Mouse (Mus musculus): ENCODE measurements around the gene Mdh1b. TPM values are rescaled to one million over a fixed set of nuclear protein-coding genes. Genes with fewer than 3 reads are reported as not detected.
A peak's percentile ranks its signal among the peaks of the same experiment; 100 is the strongest.

Gene Mdh1b
- 0.20 and 0.42 TPM in 2 replicates for polyA plus RNA-seq (2015; fragmentation: Nextera tagmentation; extraction: Ambion mirVana)

DNA sequence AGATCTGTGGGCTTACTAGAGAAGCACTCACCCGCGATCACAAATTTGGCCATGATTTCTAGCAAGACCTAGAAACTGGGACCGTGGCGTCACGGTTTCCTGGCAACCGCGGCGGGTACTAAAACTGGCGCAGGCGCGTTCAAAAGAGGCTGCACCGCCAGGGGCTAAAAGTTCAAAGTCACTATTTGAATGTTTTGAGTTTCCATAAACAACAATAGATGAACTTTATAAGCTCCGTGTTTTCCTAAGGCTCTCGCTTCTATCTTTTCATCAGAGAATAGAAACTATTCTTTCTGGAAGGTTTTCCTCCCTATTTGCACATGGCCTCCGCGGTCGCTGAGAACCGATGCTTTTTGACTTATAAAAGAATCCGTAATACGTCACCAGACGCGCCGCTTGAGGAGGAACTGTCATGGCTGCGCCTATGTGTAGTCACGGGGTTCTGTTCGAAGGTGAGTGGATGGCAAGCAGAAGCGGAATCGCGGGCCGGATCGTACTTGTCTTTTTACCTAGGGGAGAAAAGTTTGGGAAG, at the start of gene Mdh1b, which contains the start of gene Fastkd2:
Gene Mdh1b (minus strand): TSS at position 79 of the 532 bp plus-strand sequence.
Gene Fastkd2 (plus strand): TSS at position 375 of the 532 bp plus-strand sequence.
- peak; percentile 97 for ATAC-seq (ENCODE audit: low FRiP score)
- WGBS: under 1% methylated on average over 31 of the region's 31 CpGs
- Histone ChIP-seq H3K4me3 (replicated peaks) (peak within 1 kb of the TSS; percentile 72), H3K4me1 (peaks cover 26% of the 10 kb centered on the region), H3K4me2 (peak within 1 kb of the TSS; percentile 68), H3K27ac (replicated peaks) (no peak within 1 kb of the TSS), H3K36me3 (no peaks in the 10 kb centered on the region), H3K9me3 (replicated peaks) (no peaks in the 10 kb centered on the region), H3K27me3 (replicated peaks) (peaks cover 4% of the 10 kb centered on the region; the same call in 1 of the 2 replicates), H3K9ac (replicated peaks) (peak within 1 kb of the TSS; percentile 77)

DNA sequence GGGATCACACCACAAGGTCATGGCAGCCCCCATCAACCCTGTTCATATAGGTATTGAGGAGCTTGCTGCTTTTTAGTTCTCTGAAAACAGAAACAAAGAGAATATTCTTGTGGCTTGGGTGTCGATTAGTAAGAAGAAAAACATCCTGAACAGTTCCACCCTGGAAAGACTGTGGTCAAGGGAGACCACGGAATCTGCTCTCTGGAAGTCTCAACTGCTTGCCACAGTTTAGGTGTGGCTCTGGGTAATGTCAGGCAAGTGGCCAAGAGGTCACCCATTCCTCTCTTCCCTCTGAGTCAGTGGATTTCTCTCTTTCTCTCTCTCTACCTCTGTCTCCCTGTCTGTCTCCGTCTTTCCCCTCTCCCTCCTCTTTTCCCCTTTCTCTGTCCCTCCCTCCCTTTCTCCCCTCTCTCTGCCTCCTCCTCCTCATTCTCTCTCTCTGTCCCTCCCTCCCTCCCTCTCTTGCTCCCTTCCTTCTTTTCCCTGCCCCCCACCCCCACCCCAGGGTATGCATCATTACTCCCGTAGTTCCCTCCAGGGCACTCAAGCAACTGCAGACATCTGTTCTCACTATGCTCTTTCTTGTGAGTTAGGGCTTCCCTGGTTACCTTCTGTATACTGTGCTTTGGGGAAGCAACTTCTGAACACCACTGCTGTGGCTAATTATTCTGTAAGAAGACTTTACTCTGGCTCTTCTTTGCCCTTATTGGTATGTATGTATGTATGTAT, 46.9 kb upstream of the Mdh1b start:
- Histone ChIP-seq H3K36me3 (no peaks in the 10 kb centered on the region), H3K4me1 (no peaks in the 10 kb centered on the region), H3K4me3 (replicated peaks) (no peak overlapping the region), H3K27me3 (replicated peaks) (no peaks in the 10 kb centered on the region), H3K27ac (replicated peaks) (no peak overlapping the region), H3K9me3 (replicated peaks) (no peaks in the 10 kb centered on the region), H3K4me2 (no peak overlapping the region), H3K9ac (replicated peaks) (no peak overlapping the region)
- WGBS: 55% methylated on average over 4 of the region's 4 CpGs
- ATAC-seq (ENCODE audit: low FRiP score): no peak

DNA sequence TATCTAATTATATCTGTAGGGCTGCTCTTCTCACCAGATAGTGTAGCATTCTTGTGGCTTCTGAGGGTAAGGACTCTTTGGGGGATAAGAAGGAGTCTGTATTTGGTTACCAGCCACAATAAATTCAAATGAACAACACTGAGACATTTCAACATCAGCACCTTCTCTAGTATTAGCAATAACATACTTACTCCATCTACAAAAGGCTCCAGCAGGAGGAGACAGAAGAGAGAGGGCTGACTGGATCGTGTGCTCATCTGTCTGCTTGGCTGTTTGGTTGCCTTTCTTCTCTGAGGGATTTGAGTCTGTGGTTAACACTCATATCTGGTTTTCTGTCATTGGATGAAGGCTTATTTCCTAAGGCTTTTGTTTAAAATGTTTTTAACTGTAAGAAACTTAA, 46.3 kb upstream of the Mdh1b start:
- H3K27ac ChIP-seq (replicated peaks): no peak overlapping the region
- no peaks in the 10 kb centered on the region for H3K27me3 ChIP-seq (replicated peaks)
- no peak overlapping the region for H3K9ac ChIP-seq (replicated peaks)
- H3K4me1 ChIP-seq: no peaks in the 10 kb centered on the region
- no peaks in the 10 kb centered on the region for H3K9me3 ChIP-seq (replicated peaks)
- no peak overlapping the region for H3K4me3 ChIP-seq (replicated peaks)
- H3K4me2 ChIP-seq: no peak overlapping the region
- no peak for ATAC-seq (ENCODE audit: low FRiP score)
- no peaks in the 10 kb centered on the region for H3K36me3 ChIP-seq
- WGBS: 44% methylated on average over 1 of the region's 1 CpGs

DNA sequence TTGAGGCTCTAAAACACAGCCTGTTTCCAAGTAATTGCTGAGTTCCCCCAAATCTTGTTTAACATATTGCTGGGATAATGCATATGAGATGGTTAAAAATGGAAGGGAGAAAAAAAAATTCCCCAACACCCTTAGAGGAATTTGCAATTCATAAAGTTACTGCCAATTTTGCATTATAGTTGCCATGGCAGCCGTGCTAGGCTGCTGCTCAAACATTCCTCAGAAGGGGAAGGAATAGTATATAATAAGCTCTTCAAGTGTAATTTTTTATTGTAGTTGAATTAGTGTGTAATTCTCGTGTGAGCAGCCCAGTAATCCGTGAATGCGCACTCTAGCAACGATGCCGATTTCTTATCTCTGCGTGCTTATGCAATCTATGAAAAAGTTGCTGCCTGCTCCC, 40.2 kb upstream of the Mdh1b start:
- peak; percentile 78; the same call in 1 of the 2 replicates for ATAC-seq (ENCODE audit: low FRiP score)
- no peaks in the 10 kb centered on the region for H3K9me3 ChIP-seq (replicated peaks)
- H3K4me1 ChIP-seq: peaks cover 32% of the 10 kb centered on the region
- no peak overlapping the region for H3K27ac ChIP-seq (replicated peaks)
- no peak overlapping the region for H3K9ac ChIP-seq (replicated peaks)
- no peaks in the 10 kb centered on the region for H3K36me3 ChIP-seq
- H3K4me2 ChIP-seq: no peak overlapping the region
- no peaks in the 10 kb centered on the region for H3K27me3 ChIP-seq (replicated peaks)
- no peak overlapping the region for H3K4me3 ChIP-seq (replicated peaks)
- 50% methylated on average over 7 of the region's 7 CpGs for WGBS

DNA sequence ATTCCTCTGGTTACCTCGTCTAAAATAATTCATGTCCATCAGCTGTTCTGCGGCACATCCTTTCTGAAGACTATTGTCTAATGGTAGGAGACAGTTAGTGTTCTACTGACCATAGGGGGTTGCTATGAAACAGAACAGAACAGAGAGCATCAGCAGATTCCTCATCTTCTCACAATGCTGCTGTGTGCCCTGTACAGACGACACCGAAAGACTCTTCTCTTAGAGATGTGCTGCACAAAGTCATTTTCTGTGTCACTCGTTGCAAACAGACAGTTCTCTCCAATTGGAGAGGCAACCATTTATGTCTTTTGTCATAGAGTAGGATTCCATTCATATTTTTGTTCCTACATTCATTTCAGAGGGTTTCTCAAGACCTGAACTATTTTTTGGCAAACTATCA, 39.0 kb upstream of the Mdh1b start, which contains the start of gene 4933402D24Rik:
Gene 4933402D24Rik (minus strand): TSS at position 101 of the 400 bp plus-strand sequence.
- Histone ChIP-seq H3K4me1 (peaks cover 40% of the 10 kb centered on the region), H3K36me3 (no peaks in the 10 kb centered on the region), H3K4me2 (no peak within 1 kb of the TSS), H3K27me3 (replicated peaks) (no peaks in the 10 kb centered on the region), H3K9me3 (replicated peaks) (no peaks in the 10 kb centered on the region), H3K27ac (replicated peaks) (no peak within 1 kb of the TSS), H3K9ac (replicated peaks) (no peak within 1 kb of the TSS), H3K4me3 (replicated peaks) (no peak within 1 kb of the TSS)
- WGBS: 62% methylated on average over 5 of the region's 5 CpGs
- ATAC-seq (ENCODE audit: low FRiP score): no peak

DNA sequence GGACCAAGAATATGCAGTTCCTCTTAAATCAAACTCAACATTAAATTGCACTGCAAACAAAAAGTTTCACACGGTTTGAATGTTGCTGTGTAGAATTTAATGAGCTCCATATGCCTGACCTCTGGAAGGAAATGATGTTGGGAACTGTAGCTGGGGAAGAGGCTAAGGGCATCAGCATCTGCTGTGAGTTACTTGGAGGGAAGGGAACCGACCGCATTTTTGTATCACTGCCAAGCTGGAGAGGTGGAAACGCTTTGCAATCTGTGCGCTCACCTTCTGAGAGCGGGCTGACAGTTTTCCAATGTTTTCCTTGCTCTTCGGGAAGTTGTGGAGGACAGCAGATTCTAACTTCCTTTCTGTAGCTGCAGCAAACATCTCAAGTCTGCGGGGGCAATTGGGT, 38.0 kb upstream of the Mdh1b start:
- Histone ChIP-seq H3K9me3 (replicated peaks) (no peaks in the 10 kb centered on the region), H3K4me3 (replicated peaks) (no peak overlapping the region), H3K27me3 (replicated peaks) (no peaks in the 10 kb centered on the region), H3K36me3 (no peaks in the 10 kb centered on the region), H3K27ac (replicated peaks) (no peak overlapping the region), H3K4me1 (peaks cover 51% of the 10 kb centered on the region), H3K9ac (replicated peaks) (no peak overlapping the region), H3K4me2 (no peak overlapping the region)
- WGBS: 71% methylated on average over 8 of the region's 8 CpGs
- ATAC-seq (ENCODE audit: low FRiP score): no peak

DNA sequence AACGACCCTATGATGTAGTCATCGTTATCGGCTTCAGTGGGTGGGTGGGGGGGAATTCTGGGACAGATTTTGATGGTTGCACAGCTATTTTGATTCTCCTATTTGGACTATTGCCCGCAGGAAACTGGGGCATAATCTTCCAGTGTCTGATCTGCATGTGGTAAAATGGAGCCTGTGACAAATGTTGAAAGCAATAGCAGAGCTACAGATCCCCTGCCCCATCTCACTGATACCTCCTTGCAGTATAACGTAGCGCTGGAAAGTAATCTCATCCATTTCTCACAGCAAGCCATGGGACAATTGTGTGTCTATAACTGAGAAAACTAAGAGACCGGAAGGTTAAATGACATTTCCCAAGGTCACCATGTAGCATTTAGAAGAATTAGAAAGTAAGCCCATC, 34.3 kb upstream of the Mdh1b start:
- Histone ChIP-seq H3K4me3 (replicated peaks) (no peak overlapping the region), H3K27ac (replicated peaks) (peak overlapping the region; percentile 77), H3K4me1 (peaks cover 39% of the 10 kb centered on the region), H3K36me3 (no peaks in the 10 kb centered on the region), H3K27me3 (replicated peaks) (no peaks in the 10 kb centered on the region), H3K9ac (replicated peaks) (no peak overlapping the region), H3K4me2 (no peak overlapping the region), H3K9me3 (replicated peaks) (no peaks in the 10 kb centered on the region)
- 31% methylated on average over 7 of the region's 7 CpGs for WGBS
- ATAC-seq (ENCODE audit: low FRiP score): no peak

DNA sequence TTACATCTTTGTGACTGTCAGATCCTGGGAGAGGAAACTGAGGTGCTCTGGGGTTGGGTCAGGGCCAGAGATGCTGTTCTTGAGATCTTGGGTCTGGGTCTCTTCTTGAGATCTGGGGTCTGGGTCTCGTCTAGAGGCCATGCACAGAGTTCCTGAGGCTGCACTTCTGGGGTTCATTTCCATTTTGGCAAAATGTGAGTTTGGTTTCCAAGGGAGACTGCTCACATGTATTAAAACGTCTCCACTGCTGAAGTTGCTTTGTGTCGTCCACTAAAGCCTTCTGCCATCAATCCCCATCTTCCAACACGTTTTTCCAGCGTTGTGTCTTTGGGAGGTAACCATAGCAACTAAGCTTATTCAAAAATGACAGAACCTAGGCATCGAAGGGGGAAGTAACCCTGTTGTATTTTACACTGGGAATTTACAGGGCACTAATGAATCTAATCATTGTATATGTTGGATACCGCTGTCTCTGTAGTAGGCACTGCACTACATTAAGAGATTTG, 33.8 kb upstream of the Mdh1b start:
- no peaks in the 10 kb centered on the region for H3K27me3 ChIP-seq (replicated peaks)
- peak overlapping the region; percentile 77 for H3K27ac ChIP-seq (replicated peaks)
- no peaks in the 10 kb centered on the region for H3K36me3 ChIP-seq
- H3K4me2 ChIP-seq: 0 out of 2 replicates have a peak overlapping the region, but pooled peaks have one; percentile 6
- 11% methylated on average over 7 of the region's 7 CpGs for WGBS
- H3K4me1 ChIP-seq: peaks cover 39% of the 10 kb centered on the region
- no peaks in the 10 kb centered on the region for H3K9me3 ChIP-seq (replicated peaks)
- no peak overlapping the region for H3K4me3 ChIP-seq (replicated peaks)
- no peak overlapping the region for H3K9ac ChIP-seq (replicated peaks)
- peak; percentile 61 for ATAC-seq (ENCODE audit: low FRiP score)

DNA sequence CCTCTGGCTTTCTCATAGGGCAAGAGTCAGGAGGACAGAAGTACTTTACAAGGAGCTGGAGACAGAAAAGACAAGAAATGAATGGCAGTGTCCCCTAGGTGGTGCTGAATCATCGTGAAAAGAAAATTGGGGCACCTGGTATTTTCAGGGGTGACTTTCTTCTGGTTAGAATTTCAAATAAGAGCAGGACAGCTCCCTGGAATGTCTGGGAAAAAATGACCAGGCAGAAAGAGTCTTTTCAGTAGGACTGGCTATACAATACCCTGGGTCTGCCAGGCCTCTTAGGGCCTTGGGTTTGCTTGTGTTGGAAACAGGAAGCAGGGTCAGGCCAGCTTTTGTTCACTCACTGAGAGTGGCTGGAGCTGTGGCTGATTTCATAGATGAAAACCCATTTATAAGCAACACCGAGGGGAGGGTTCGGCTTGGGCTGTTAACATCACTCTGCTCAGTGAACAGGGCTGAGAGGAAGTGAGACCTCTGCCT, 33.1 kb upstream of the Mdh1b start:
- Histone ChIP-seq H3K27ac (replicated peaks) (peak overlapping the region; percentile 77), H3K4me1 (peaks cover 36% of the 10 kb centered on the region), H3K4me2 (no peak overlapping the region), H3K9ac (replicated peaks) (no peak overlapping the region), H3K9me3 (replicated peaks) (no peaks in the 10 kb centered on the region), H3K27me3 (replicated peaks) (no peaks in the 10 kb centered on the region), H3K4me3 (replicated peaks) (no peak overlapping the region), H3K36me3 (no peaks in the 10 kb centered on the region)
- peak; percentile 76 for ATAC-seq (ENCODE audit: low FRiP score)
- 5% methylated on average over 3 of the region's 3 CpGs for WGBS

DNA sequence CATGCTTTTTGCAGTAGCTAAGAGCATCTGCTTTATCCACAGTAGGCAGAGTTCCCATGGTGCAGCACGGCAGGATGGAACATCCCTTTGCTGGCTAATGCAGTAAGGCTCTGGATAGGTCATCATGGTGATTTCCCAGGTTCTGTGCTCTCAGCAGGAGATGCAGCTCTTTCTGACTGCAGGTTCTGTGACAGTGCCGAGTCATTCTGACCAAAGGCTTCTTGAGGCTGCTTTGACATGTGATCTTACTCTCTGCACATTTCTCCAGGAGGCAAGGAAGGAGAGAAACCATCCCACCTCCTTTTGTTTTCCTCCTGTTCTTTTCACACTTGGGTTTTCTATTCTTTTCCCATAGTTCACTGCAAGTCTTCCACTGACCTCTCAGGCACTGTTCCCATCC, 25.9 kb upstream of the Mdh1b start:
- 68% methylated on average over 2 of the region's 2 CpGs for WGBS
- no peak overlapping the region for H3K9ac ChIP-seq (replicated peaks)
- H3K9me3 ChIP-seq (replicated peaks): no peaks in the 10 kb centered on the region
- H3K36me3 ChIP-seq: peaks cover 12% of the 10 kb centered on the region
- no peaks in the 10 kb centered on the region for H3K4me1 ChIP-seq
- H3K4me3 ChIP-seq (replicated peaks): no peak overlapping the region
- no peak for ATAC-seq (ENCODE audit: low FRiP score)
- H3K27me3 ChIP-seq (replicated peaks): no peaks in the 10 kb centered on the region
- no peak overlapping the region for H3K27ac ChIP-seq (replicated peaks)
- no peak overlapping the region for H3K4me2 ChIP-seq

DNA sequence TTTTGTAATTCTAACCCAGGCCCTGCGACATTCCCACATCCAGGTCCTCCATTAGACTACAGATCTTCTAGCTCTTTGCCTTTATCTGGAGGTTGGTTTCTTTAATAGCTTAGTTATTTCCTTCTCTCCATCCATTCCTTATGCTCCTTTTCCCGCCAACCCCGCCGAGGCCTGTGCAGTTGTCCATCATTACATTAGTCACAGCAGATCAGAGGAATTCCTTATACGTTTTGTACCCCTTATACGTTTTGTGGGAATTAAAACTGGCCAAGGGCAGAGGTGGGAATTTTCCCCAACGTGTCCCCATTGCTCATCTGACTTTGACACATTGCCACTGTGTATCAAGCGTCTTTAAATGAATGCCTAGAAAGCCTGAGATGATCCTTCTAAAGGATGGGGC, 322 bp downstream of the Mdh1b start:
- Histone ChIP-seq H3K4me1 (peaks cover 26% of the 10 kb centered on the region), H3K9me3 (replicated peaks) (no peaks in the 10 kb centered on the region), H3K27ac (replicated peaks) (no peak overlapping the region), H3K27me3 (replicated peaks) (peaks cover 4% of the 10 kb centered on the region; the same call in 1 of the 2 replicates), H3K4me2 (peak overlapping the region; percentile 68), H3K9ac (replicated peaks) (peak overlapping the region; percentile 77), H3K4me3 (replicated peaks) (peak overlapping the region; percentile 72), H3K36me3 (no peaks in the 10 kb centered on the region)
- no peak; the same call in 1 of the 2 replicates for ATAC-seq (ENCODE audit: low FRiP score)
- 38% methylated on average over 8 of the region's 8 CpGs for WGBS

DNA sequence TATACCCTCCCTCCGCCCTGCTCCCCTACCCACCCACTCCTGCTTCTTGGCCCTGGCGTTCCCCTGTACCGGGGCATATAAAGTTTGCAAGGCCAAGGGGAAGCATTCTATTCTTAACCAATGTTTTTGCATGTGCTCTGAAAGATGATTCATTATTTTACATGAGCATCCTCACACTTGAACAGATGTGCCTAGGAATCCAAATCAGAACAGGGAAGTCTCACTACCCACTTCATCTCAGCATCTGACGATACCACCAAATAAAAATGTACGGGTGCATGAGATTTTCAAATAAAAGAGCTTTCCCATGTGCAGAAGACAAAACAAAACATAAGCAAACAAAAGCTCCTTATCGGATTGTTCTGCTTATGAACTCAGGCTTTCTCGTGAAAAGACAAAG, 10.0 kb downstream of the Mdh1b start:
- Histone ChIP-seq H3K27ac (replicated peaks) (no peak overlapping the region), H3K4me3 (replicated peaks) (no peak overlapping the region), H3K27me3 (replicated peaks) (no peaks in the 10 kb centered on the region), H3K9me3 (replicated peaks) (no peaks in the 10 kb centered on the region), H3K4me2 (no peak overlapping the region), H3K9ac (replicated peaks) (no peak overlapping the region), H3K4me1 (no peaks in the 10 kb centered on the region), H3K36me3 (no peaks in the 10 kb centered on the region)
- ATAC-seq (ENCODE audit: low FRiP score): no peak
- 84% methylated on average over 7 of the region's 7 CpGs for WGBS
